Mouse (Mus musculus) G1E (cell line): ENCODE data around the gene Ccnc.

Experiments used
- CTCF ChIP-seq: IDR thresholded peaks from 2 replicates; pipeline ENCODE4 v1.5.1; 2012; ENCODE audit warnings: low read depth, low read length, inconsistent platforms, mixed read lengths
- GATA2 ChIP-seq: IDR thresholded peaks from 2 replicates; pipeline ENCODE4 v1.6.1; 2012; ENCODE audit warnings: low read depth, low read length, inconsistent platforms, borderline replicate concordance
- POLR2AphosphoS5 ChIP-seq: IDR thresholded peaks from 2 replicates; pipeline ENCODE4 v1.6.1; 2012; ENCODE audit warnings: low read depth, low read length, inconsistent platforms; ENCODE audit not compliant: insufficient replicate concordance
- TAL1 ChIP-seq: conservative IDR thresholded peaks from 2 replicates; pipeline ENCODE4 v1.6.1; 2012; ENCODE audit warnings: low read depth, low read length, inconsistent platforms, mixed read lengths

- TF ChIP-seq CTCF, result no peak
- TF ChIP-seq POLR2AphosphoS5, result no peak
- TF ChIP-seq GATA2, result no peak
- no peak for TF ChIP-seq TAL1
Observed at GRCm38 (mm10) chr4:21727615-21728165, at the start of gene Ccnc.
